Mouse (Mus musculus) E14TG2a.4 (cell line): ENCODE measurements around the gene Coq8a.

Experiments
- CTCF ChIP-seq: conservative IDR thresholded peaks from 2 replicates; pipeline ENCODE4 v1.5.1; 2014; ENCODE audit warnings: low read length
- NANOG ChIP-seq: IDR thresholded peaks from 2 replicates; pipeline ENCODE4 v1.6.1; 2014; ENCODE audit warnings: borderline replicate concordance, low read length, mixed read lengths
- POU5F1 ChIP-seq: IDR thresholded peaks from 2 replicates; pipeline ENCODE4 v1.6.1; 2014; ENCODE audit warnings: low read length, borderline replicate concordance

GRCm38 (mm10) chr1:180220791-180221542 lies 21.6 kb upstream of the Coq8a start:
- TF ChIP-seq CTCF: no peak
- TF ChIP-seq POU5F1: no peak
- no peak for TF ChIP-seq NANOG
